Mouse (Mus musculus) brain, adult 2 months (tissue): ENCODE data around the gene Mfn1.
A peak's percentile ranks its signal among the peaks of the same experiment; 100 is the strongest.

Experiments
- DNase-seq: peaks from one replicate; pipeline ENCODE4 v3.0.0; 2011; ENCODE audit warnings: low read depth, low spot score

The Mfn1 gene

GRCm38 (mm10) chr3:32510375-32511190 is 18.7 kb upstream of the Mfn1 start:
- DNase-seq, result peak; percentile 96

GRCm38 (mm10) chr3:32511191-32511550 is 18.1 kb upstream of the Mfn1 start:
- DNase-seq, result peak; percentile 56

- DNase-seq, result no peak
Observed at GRCm38 (mm10) chr3:32512686-32513284, 16.5 kb upstream of the Mfn1 start.

GRCm38 (mm10) chr3:32513528-32513927 is 15.7 kb upstream of the Mfn1 start:
- no peak for DNase-seq

- no peak for DNase-seq
Observed at GRCm38 (mm10) chr3:32527181-32527580, 2.1 kb upstream of the Mfn1 start.

- no peak for DNase-seq
Observed at GRCm38 (mm10) chr3:32530041-32530440, 776 bp downstream of the Mfn1 start.

- DNase-seq, result no peak
Observed at GRCm38 (mm10) chr3:32535692-32536091, 6.4 kb downstream of the Mfn1 start.

- peak; percentile 85 for DNase-seq
Observed at GRCm38 (mm10) chr3:32537556-32537955, 8.3 kb downstream of the Mfn1 start.

GRCm38 (mm10) chr3:32538091-32538490 is 8.8 kb downstream of the Mfn1 start:
- DNase-seq, result no peak

GRCm38 (mm10) chr3:32553061-32553460 is 23.8 kb downstream of the Mfn1 start:
- DNase-seq, result peak; percentile 19

- DNase-seq, result no peak
Observed at GRCm38 (mm10) chr3:32563401-32563800, 34.1 kb downstream of the Mfn1 start.

GRCm38 (mm10) chr3:32573086-32573485 is 43.8 kb downstream of the Mfn1 start:
- no peak for DNase-seq

GRCm38 (mm10) chr3:32573881-32574280 is 44.6 kb downstream of the Mfn1 start:
- DNase-seq, result no peak

- DNase-seq, result no peak
Observed at GRCm38 (mm10) chr3:32575151-32575550, 45.9 kb downstream of the Mfn1 start.

- DNase-seq, result no peak
Observed at GRCm38 (mm10) chr3:32578772-32579171, 49.5 kb downstream of the Mfn1 start.

GRCm38 (mm10) chr3:32580738-32581137 is 51.5 kb downstream of the Mfn1 start:
- DNase-seq, result peak; percentile 7

GRCm38 (mm10) chr3:32581911-32582310 is 52.6 kb downstream of the Mfn1 start:
- no peak for DNase-seq

- no peak for DNase-seq
Observed at GRCm38 (mm10) chr3:32583489-32583888, 54.2 kb downstream of the Mfn1 start.

- DNase-seq, result no peak
Observed at GRCm38 (mm10) chr3:32586274-32586673, 57.0 kb downstream of the Mfn1 start.

GRCm38 (mm10) chr3:32595080-32595479 is 65.8 kb downstream of the Mfn1 start:
- no peak for DNase-seq

- no peak for DNase-seq
Observed at GRCm38 (mm10) chr3:32599328-32599727, 70.1 kb downstream of the Mfn1 start.

GRCm38 (mm10) chr3:32601055-32601454 is 71.8 kb downstream of the Mfn1 start:
- DNase-seq, result peak; percentile 56

- DNase-seq, result no peak
Observed at GRCm38 (mm10) chr3:32609233-32609632, 80.0 kb downstream of the Mfn1 start.
